Mouse (Mus musculus): ENCODE measurements at regions not wholly inside any gene's neighbourhood (a gene's known extent, or its start where the extent isn't known, plus 50 kb on each side); places are given as distances from the start of the nearest gene placed in this dataset.

GRCm38 (mm10) chr4:105287419-105287818 is 130.3 kb downstream of the Plpp3 start:
- TF ChIP-seq POLR2A (IDR thresholded peaks at IDR 0.05; ENCODE audit: low read depth, low read length): no peak
- no peak for TF ChIP-seq CTCF (conservative IDR thresholded peaks at IDR 0.05; ENCODE audit: insufficient read depth, insufficient read length, low read depth, low read length)
